Mouse (Mus musculus) CH12.LX (cell line): ENCODE data around the gene Sesn2. TPM values are rescaled to one million over a fixed set of nuclear protein-coding genes. Genes with fewer than 3 reads are reported as not detected.

Source experiments
- DNase-seq: peaks from one replicate; pipeline ENCODE4 v3.0.0-alpha.2; 2013; ENCODE audit errors: extremely low read depth
- H3K27ac ChIP-seq: 2 replicates; pipeline ENCODE4 v1.5.1; 2012; ENCODE audit warnings: low read depth, mild to moderate bottlenecking, control low read depth, moderate library complexity; ENCODE audit not compliant: insufficient read depth
- H3K27me3 ChIP-seq: replicated peaks from 2 replicates; pipeline ENCODE3; 2012; ENCODE audit warnings: inconsistent platforms
- H3K36me3 ChIP-seq, 2 experiments: replicated peaks in 1 of 2; 2 replicates each; pipeline versions ENCODE3 to v1.6.1; 2012; ENCODE audit warnings: inconsistent platforms in 1 of 2, low read length in 1 of 2, mild to moderate bottlenecking in 1 of 2, mixed read lengths in 1 of 2, moderate library complexity in 1 of 2; ENCODE audit not compliant: control insufficient read depth in 1 of 2, insufficient read depth in 1 of 2
- H3K4me1 ChIP-seq, 2 experiments: 2 replicates each; pipeline ENCODE4 v1.6.1; 2012; ENCODE audit warnings: inconsistent platforms in 1 of 2, moderate library complexity in 1 of 2; ENCODE audit not compliant: insufficient read depth in 2 of 2, control insufficient read depth in 1 of 2
- H3K4me2 ChIP-seq: 2 replicates; pipeline ENCODE4 v1.6.1; 2012; ENCODE audit warnings: low read depth, mild to moderate bottlenecking, control low read depth; ENCODE audit not compliant: poor library complexity, insufficient read depth, severe bottlenecking
- H3K4me3 ChIP-seq, 3 experiments: fragments of 150-350 bp in 1 of 3; sonication (generic) in 1 of 3; replicated peaks in 1 of 3; 2 replicates each; pipeline versions ENCODE3 to v1.5.1; 2011 to 2012; ENCODE audit warnings: low read depth in 2 of 3, low read length in 2 of 3, mild to moderate bottlenecking in 2 of 3, moderate library complexity in 2 of 3, control low read depth in 1 of 3, improper control_type of control experiment in 1 of 3, inconsistent platforms in 1 of 3, mixed read lengths in 1 of 3; ENCODE audit not compliant: poor library complexity in 1 of 3
- H3K79me2 ChIP-seq: replicated peaks from 2 replicates; pipeline ENCODE4 v1.6.1; 2012; ENCODE audit warnings: mild to moderate bottlenecking, moderate library complexity; ENCODE audit not compliant: control insufficient read depth, poor library complexity, insufficient read depth, severe bottlenecking; ENCODE audit errors: extremely low read depth
- H3K9ac ChIP-seq: 2 replicates; pipeline ENCODE4 v1.6.1; 2012; ENCODE audit warnings: low read depth, mild to moderate bottlenecking, control low read depth, moderate library complexity; ENCODE audit not compliant: insufficient read depth
- H3K9me3 ChIP-seq: replicated peaks from 2 replicates; pipeline ENCODE3; 2012; ENCODE audit warnings: low read length, inconsistent platforms, mixed read lengths
- CHD1 ChIP-seq: IDR thresholded peaks from 2 replicates; pipeline ENCODE4 v1.6.1; 2012; ENCODE audit warnings: low read depth, low read length, improper control_type of control experiment, inconsistent platforms
- CTCF ChIP-seq, 2 experiments: IDR thresholded peaks in 1 of 2; conservative IDR thresholded peaks in 1 of 2; 2 replicates each; pipeline ENCODE4 v1.5.1; 2011 to 2012; ENCODE audit warnings: low read depth in 2 of 2, low read length in 2 of 2, improper control_type of control experiment in 1 of 2, inconsistent platforms in 1 of 2, mild to moderate bottlenecking in 1 of 2, moderate library complexity in 1 of 2
- ETS1 ChIP-seq: conservative IDR thresholded peaks from 2 replicates; pipeline ENCODE4 v1.6.1; 2012; ENCODE audit warnings: low read depth, mild to moderate bottlenecking, inconsistent platforms, low read length, improper control_type of control experiment, moderate library complexity
- GABPA ChIP-seq: IDR thresholded peaks from 2 replicates; pipeline ENCODE4 v1.6.1; 2012; ENCODE audit warnings: low read depth, low read length, improper control_type of control experiment, inconsistent platforms; ENCODE audit not compliant: insufficient replicate concordance
- HCFC1 ChIP-seq: IDR thresholded peaks from 2 replicates; pipeline ENCODE4 v1.6.1; 2012; ENCODE audit warnings: low read depth, mild to moderate bottlenecking, inconsistent platforms, low read length, improper control_type of control experiment
- IRF4 ChIP-seq: IDR thresholded peaks from 2 replicates; pipeline ENCODE4 v1.6.1; 2014; ENCODE audit warnings: low read depth, mild to moderate bottlenecking, inconsistent platforms, low read length, improper control_type of control experiment
- JUN ChIP-seq: IDR thresholded peaks from 2 replicates; pipeline ENCODE4 v1.6.1; 2011; ENCODE audit warnings: low read depth, mild to moderate bottlenecking, low read length, improper control_type of control experiment, moderate library complexity; ENCODE audit not compliant: insufficient read depth
- JUND ChIP-seq: conservative IDR thresholded peaks from 2 replicates; pipeline ENCODE4 v1.6.1; 2011; ENCODE audit warnings: low read depth, low read length, improper control_type of control experiment
- KAT2A ChIP-seq: IDR thresholded peaks from 2 replicates; pipeline ENCODE4 v1.6.1; 2012; ENCODE audit warnings: low read length, improper control_type of control experiment, inconsistent platforms; ENCODE audit not compliant: insufficient replicate concordance
- MAFK ChIP-seq: IDR thresholded peaks from 2 replicates; pipeline ENCODE4 v1.6.1; 2011; ENCODE audit warnings: low read length, improper control_type of control experiment; ENCODE audit not compliant: insufficient replicate concordance
- MAX ChIP-seq: IDR thresholded peaks from 2 replicates; pipeline ENCODE4 v1.6.1; 2011; ENCODE audit warnings: low read length, improper control_type of control experiment
- MAZ ChIP-seq: IDR thresholded peaks from 2 replicates; pipeline ENCODE4 v1.6.1; 2012; ENCODE audit warnings: low read depth, mild to moderate bottlenecking, inconsistent platforms, low read length, improper control_type of control experiment, moderate library complexity
- MXI1 ChIP-seq: IDR thresholded peaks from 2 replicates; pipeline ENCODE4 v1.6.1; 2011; ENCODE audit warnings: mild to moderate bottlenecking, low read depth, low read length, improper control_type of control experiment
- MYC ChIP-seq: IDR thresholded peaks from 2 replicates; pipeline ENCODE4 v1.6.1; 2011; ENCODE audit warnings: low read depth, mild to moderate bottlenecking, improper control_type of control experiment, low read length
- NELFE ChIP-seq: IDR thresholded peaks from 2 replicates; pipeline ENCODE4 v1.6.1; 2011; ENCODE audit warnings: low read depth, low read length, improper control_type of control experiment
- PAX5 ChIP-seq: IDR thresholded peaks from 2 replicates; pipeline ENCODE4 v1.6.1; 2012; ENCODE audit warnings: low read length, inconsistent platforms, mixed read lengths
- POLR2AphosphoS2 ChIP-seq: IDR thresholded peaks from 2 replicates; pipeline ENCODE4 v1.6.1; 2011; ENCODE audit warnings: low read depth, low read length, improper control_type of control experiment
- RCOR1 ChIP-seq: conservative IDR thresholded peaks from 2 replicates; pipeline ENCODE4 v1.6.1; 2012; ENCODE audit warnings: low read depth, mild to moderate bottlenecking, inconsistent platforms, low read length, improper control_type of control experiment
- SIN3A ChIP-seq: IDR thresholded peaks from 2 replicates; pipeline ENCODE4 v1.6.1; 2012; ENCODE audit warnings: low read length, improper control_type of control experiment, inconsistent platforms
- SMC3 ChIP-seq: IDR thresholded peaks from 2 replicates; pipeline ENCODE4 v1.6.1; 2011; ENCODE audit warnings: low read depth, low read length, improper control_type of control experiment
- TBP ChIP-seq: conservative IDR thresholded peaks from 2 replicates; pipeline ENCODE4 v1.6.1; 2011; ENCODE audit warnings: low read depth, low read length, improper control_type of control experiment
- TCF12 ChIP-seq: IDR thresholded peaks from 2 replicates; pipeline ENCODE4 v1.6.1; 2014; ENCODE audit warnings: low read depth, mild to moderate bottlenecking, inconsistent platforms, low read length, improper control_type of control experiment
- UBTF ChIP-seq: IDR thresholded peaks from 2 replicates; pipeline ENCODE4 v1.6.1; 2012; ENCODE audit warnings: low read depth, mild to moderate bottlenecking, inconsistent platforms, low read length, improper control_type of control experiment, moderate library complexity
- USF1 ChIP-seq: IDR thresholded peaks from 2 replicates; pipeline ENCODE4 v1.6.1; 2014; ENCODE audit warnings: low read depth, mild to moderate bottlenecking, inconsistent platforms, low read length, improper control_type of control experiment
- USF2 ChIP-seq: conservative IDR thresholded peaks from 2 replicates; pipeline ENCODE4 v1.6.1; 2011; ENCODE audit warnings: low read depth, low read length, improper control_type of control experiment
- ZC3H11A ChIP-seq: IDR thresholded peaks from 2 replicates; pipeline ENCODE4 v1.6.1; 2012; ENCODE audit warnings: low read depth, mild to moderate bottlenecking, inconsistent platforms, low read length, improper control_type of control experiment
- ZKSCAN1 ChIP-seq: IDR thresholded peaks from 2 replicates; pipeline ENCODE4 v1.6.1; 2012; ENCODE audit warnings: low read depth, inconsistent platforms, low read length, improper control_type of control experiment, borderline replicate concordance
- ZMIZ1 ChIP-seq: IDR thresholded peaks from 2 replicates; pipeline ENCODE4 v1.6.1; 2012; ENCODE audit warnings: low read depth, mild to moderate bottlenecking, inconsistent platforms, low read length, improper control_type of control experiment
- ZNF384 ChIP-seq: IDR thresholded peaks from 2 replicates; pipeline ENCODE4 v1.6.1; 2012; ENCODE audit warnings: low read depth, low read length, improper control_type of control experiment, inconsistent platforms
- dilution Hi-C: fragments of 300-500 bp; cut with MboI; formaldehyde crosslinking; loops from 2 replicates; pipeline ENCODE4 v1.14.3; 2020; ENCODE audit warnings: low sequenced_read_pairs; ENCODE audit not compliant: extremely low pct_unique_long_range_greater_than_20kb, extremely low pct_ligation_motif_present
- in situ Hi-C: fragments of 300-500 bp; cut with MboI; formaldehyde crosslinking; loops from 3 replicates; pipeline ENCODE4 v1.14.3; 2019; ENCODE audit warnings: low sequenced_read_pairs, low pct_ligation_motif_present, low pct_unique_long_range_greater_than_20kb, mixed read lengths
- polyA plus RNA-seq: library from polyadenylated mRNA; unstranded; fragments of >175 nt; gene quantifications from 2 replicates; pipeline ENCODE4 v1.2.1, GENCODE M21; 2012; ENCODE audit warnings: low read depth; ENCODE audit not compliant: insufficient read length
- total RNA-seq, 2 experiments: library from RNA; depleted of rRNA; stranded (reverse); fragments of 300-350 nt in 1 of 2; fragments of >200 nt in 1 of 2; gene quantifications; 2 replicates each; pipeline ENCODE4 v1.2.3; 2012 to 2014

Gene Sesn2
- total and polyA plus RNA-seq, 3 experiments: 35.6 to 68.1 (median 40.1) TPM

DNA sequence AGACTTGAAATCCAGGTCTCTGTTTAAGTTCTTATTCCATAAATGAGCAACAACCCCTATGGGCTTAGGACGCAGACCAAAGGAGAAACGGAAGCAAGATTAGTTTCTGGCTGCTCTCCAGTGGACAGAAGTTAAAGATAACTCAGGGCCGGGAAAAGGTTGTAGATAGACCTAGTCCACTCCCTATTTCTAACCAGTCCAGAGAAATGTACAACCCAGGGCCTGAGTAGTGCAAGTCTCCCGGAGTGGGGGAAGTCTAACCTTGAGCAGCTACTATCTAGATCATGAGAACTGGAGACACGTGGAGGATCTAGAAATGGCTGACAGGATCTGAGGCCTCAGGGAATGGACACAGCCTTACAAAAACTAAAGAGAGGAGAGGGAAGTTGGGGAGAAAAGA lies 22.2 kb upstream of the Sesn2 start:
- peaks cover 7 to 33% of the 10 kb centered on the region in 2 experiments for H3K4me1 ChIP-seq
- dilution Hi-C loops: no loop called here
- H3K27ac ChIP-seq: peak overlapping the region; percentile 86; the same call in 1 of the 2 replicates

DNA sequence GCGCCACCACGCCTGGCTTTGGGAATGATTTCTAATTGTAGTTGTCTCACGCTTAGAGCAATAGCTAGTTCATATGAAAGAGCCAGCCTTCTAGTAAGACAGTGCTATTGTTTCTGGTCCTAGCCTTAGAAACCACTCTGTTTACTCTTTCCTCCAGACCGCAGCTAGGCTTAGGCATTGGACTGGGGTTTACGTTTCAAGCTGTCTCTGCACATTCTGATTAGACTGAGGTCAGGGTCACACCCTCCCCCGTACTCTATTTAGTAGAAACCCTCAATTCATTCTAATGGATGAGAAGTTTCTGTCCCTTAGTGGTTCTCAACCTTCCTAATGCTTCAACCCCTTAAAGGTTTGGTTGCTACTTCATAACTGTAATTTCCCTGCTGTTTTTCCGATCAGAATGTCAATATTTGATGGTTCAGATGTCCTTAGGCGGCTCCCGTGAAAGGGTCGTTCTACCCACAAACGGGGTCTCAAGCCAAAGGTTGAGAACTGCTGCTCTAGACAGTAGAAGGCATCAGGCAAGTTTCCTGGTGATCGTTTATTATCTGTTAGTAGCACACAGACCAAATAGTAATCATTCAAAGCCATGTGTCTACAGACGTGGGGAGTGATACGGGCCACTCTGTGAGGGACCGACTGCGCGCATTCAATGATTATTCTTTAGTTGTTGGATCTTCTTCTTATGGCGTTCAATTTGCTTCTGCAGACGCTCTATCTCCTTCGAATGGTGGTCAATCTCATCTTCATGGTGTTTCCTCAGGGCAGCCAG lies 19.9 kb upstream of the Sesn2 start:
- no peak overlapping the region for H3K27ac ChIP-seq
- in situ Hi-C loops: no loop called here

More for the DNA sequence above, 22.2 kb upstream of the Sesn2 start:
- no peak for TF ChIP-seq JUN
- TF ChIP-seq MAX: peak; percentile 88
- peak; percentile 80 for TF ChIP-seq MXI1
- TF ChIP-seq KAT2A: no peak
- TF ChIP-seq CHD1: no peak; the same call in 1 of the 2 replicates
- no peak for TF ChIP-seq SMC3
- TF ChIP-seq PAX5: no peak
- TF ChIP-seq GABPA: no peak
- TF ChIP-seq ZNF384: 0 out of 2 replicates have a peak, but pooled peaks have one; percentile 25
- no peak for TF ChIP-seq TCF12
- peak; percentile 96 for TF ChIP-seq MYC
- TF ChIP-seq UBTF: no peak
- TF ChIP-seq TBP: no peak
- TF ChIP-seq CTCF (conservative IDR thresholded peaks at IDR 0.05 in 1 of 2, IDR thresholded peaks at IDR 0.05 in 1 of 2; ENCODE audit: low read depth in 2 of 2, low read length in 2 of 2): no peak
- no peak for TF ChIP-seq RCOR1
- TF ChIP-seq HCFC1: no peak
- TF ChIP-seq MAZ: no peak
- TF ChIP-seq NELFE: no peak
- no peak for TF ChIP-seq IRF4
- TF ChIP-seq SIN3A: no peak; the same call in none of the 2 replicates
- Histone ChIP-seq H3K4me3 (peak overlapping the region; percentile 78 to 92 (median 89)), H3K9ac (peak overlapping the region; percentile 96), H3K36me3 (peaks cover 0 to 30% of the 10 kb centered on the region in 2 experiments), H3K9me3 (no peaks in the 10 kb centered on the region), H3K79me2 (peaks cover 25% of the 10 kb centered on the region), H3K27me3 (no peaks in the 10 kb centered on the region), H3K4me2 (peak overlapping the region; percentile 69)
- in situ Hi-C loops: no loop called here
- no peak for DNase-seq

More for the DNA sequence above, 19.9 kb upstream of the Sesn2 start:
- Histone ChIP-seq H3K9ac (no peak overlapping the region), H3K4me3 (no peak overlapping the region), H3K4me1 (peaks cover 4 to 26% of the 10 kb centered on the region in 2 experiments), H3K4me2 (no peak overlapping the region), H3K36me3 (peaks cover 0 to 24% of the 10 kb centered on the region in 2 experiments), H3K79me2 (peaks cover 5% of the 10 kb centered on the region; the same call in 1 of the 2 replicates), H3K9me3 (no peaks in the 10 kb centered on the region), H3K27me3 (no peaks in the 10 kb centered on the region)
- no peak for TF ChIP-seq GABPA
- TF ChIP-seq USF1: no peak
- no peak for TF ChIP-seq JUND
- no peak for TF ChIP-seq UBTF
- no peak for TF ChIP-seq JUN
- TF ChIP-seq NELFE: no peak
- no peak for TF ChIP-seq MAFK
- TF ChIP-seq SIN3A: no peak
- no peak for TF ChIP-seq ZKSCAN1
- no peak for TF ChIP-seq CTCF (conservative IDR thresholded peaks at IDR 0.05 in 1 of 2, IDR thresholded peaks at IDR 0.05 in 1 of 2; ENCODE audit: low read depth in 2 of 2, low read length in 2 of 2)
- no peak for TF ChIP-seq USF2
- no peak for TF ChIP-seq ETS1
- no peak for TF ChIP-seq ZC3H11A
- no peak for TF ChIP-seq POLR2AphosphoS2
- no peak for TF ChIP-seq ZMIZ1
- DNase-seq: no peak
- dilution Hi-C loops: no loop called here
